Mouse (Mus musculus): ENCODE measurements at regions not wholly inside any gene's neighbourhood (a gene's known extent, or its start where the extent isn't known, plus 50 kb on each side); places are given as distances from the start of the nearest gene placed in this dataset.
A peak's percentile ranks its signal among the peaks of the same experiment; 100 is the strongest.

DNA sequence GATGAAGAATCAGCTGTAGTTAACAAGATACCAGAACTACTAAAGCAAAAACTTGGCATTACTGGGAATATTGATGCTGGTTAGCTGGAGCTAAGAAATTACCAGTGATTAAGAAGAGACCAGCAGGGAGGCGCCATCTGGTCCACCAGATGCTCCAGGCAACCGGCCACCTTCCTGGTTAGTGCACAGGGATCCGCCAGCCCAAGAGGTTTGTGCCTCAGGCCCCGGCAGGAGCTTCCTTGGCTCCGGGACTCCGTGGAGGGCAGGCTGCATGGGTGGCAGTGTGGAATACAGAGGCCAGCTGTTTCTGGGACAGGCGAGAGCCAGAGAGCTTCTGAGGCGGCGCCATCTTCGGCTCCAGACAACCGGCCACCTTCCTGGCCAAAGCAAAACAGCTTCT is 502.0 kb downstream of the 4931400O07Rik start:
- peak; percentile 55 for DNase-seq
